Mouse (Mus musculus): Measurements from ENCODE around the gene Wdr46. TPM values are rescaled to one million over a fixed set of nuclear protein-coding genes. Genes with fewer than 3 reads are reported as not detected.
"Not testable (repeated sequence)": the region's sequence is repeated elsewhere in the genome, so short reads cannot be mapped to it uniquely, and the experiment has no call there.

The Wdr46 gene
- total and polyA plus RNA-seq, 2 experiments from 2014 or later, result 15.7 to 17.3 TPM

GRCm38 (mm10) chr17:33977861-33978557 lies 37.5 kb downstream of the Wdr46 start:
- no peak for ATAC-seq (ENCODE audit: low FRiP score)
- peak overlapping the region; percentile 6; the same call in 1 of the 2 replicates for H3K9ac ChIP-seq (replicated peaks; ENCODE audit: low read length, poor library complexity, severe bottlenecking)
- TF ChIP-seq CTCF (IDR thresholded peaks at IDR 0.05), result no peak
- peak overlapping the region; percentile 36 for H3K4me3 ChIP-seq (ENCODE audit: low read depth, low read length)
- no peaks in the 10 kb centered on the region for H3K36me3 ChIP-seq (ENCODE audit: insufficient read depth, low read length)
- H3K27ac ChIP-seq (ENCODE audit: low read depth, low read length), result no peak overlapping the region
- peaks cover 38% of the 10 kb centered on the region for H3K27me3 ChIP-seq (ENCODE audit: insufficient read depth, low read length)
- peak overlapping the region; percentile 45 for H3K4me2 ChIP-seq (ENCODE audit: low read depth, low read length, poor library complexity, severe bottlenecking)
- no peak for DNase-seq (ENCODE audit: low spot score)
- under 1% methylated on average over 57 of the region's 57 CpGs for WGBS
- H3K9me3 ChIP-seq (ENCODE audit: low read length), result no peaks in the 10 kb centered on the region
- no peaks in the 10 kb centered on the region for H3K4me1 ChIP-seq (ENCODE audit: insufficient read depth, low read length)

GRCm38 (mm10) chr17:33978631-33979031 lies 38.2 kb downstream of the Wdr46 start:
- Histone ChIP-seq H3K27me3 (ENCODE audit: insufficient read depth, low read length) (peaks cover 36% of the 10 kb centered on the region), H3K9ac (replicated peaks; ENCODE audit: low read length, poor library complexity, severe bottlenecking) (no peak overlapping the region), H3K9me3 (ENCODE audit: low read length) (no peaks in the 10 kb centered on the region), H3K36me3 (ENCODE audit: insufficient read depth, low read length) (no peaks in the 10 kb centered on the region), H3K27ac (ENCODE audit: low read depth, low read length) (no peak overlapping the region), H3K4me3 (ENCODE audit: low read depth, low read length) (peak overlapping the region; percentile 36), H3K4me1 (ENCODE audit: insufficient read depth, low read length) (no peaks in the 10 kb centered on the region), H3K4me2 (ENCODE audit: low read depth, low read length, poor library complexity, severe bottlenecking) (peak overlapping the region; percentile 45)
- WGBS, result 2% methylated on average over 17 of the region's 17 CpGs
- DNase-seq (ENCODE audit: low spot score) (peak; percentile 35), ATAC-seq (ENCODE audit: low FRiP score) (0 out of 2 replicates have a peak, but pooled peaks have one; percentile 7)
- no peak for TF ChIP-seq CTCF (IDR thresholded peaks at IDR 0.05)

GRCm38 (mm10) chr17:33979512-33980050 lies 39.1 kb downstream of the Wdr46 start:
- WGBS, result 77% methylated on average over 6 of the region's 6 CpGs
- no peak overlapping the region for H3K27ac ChIP-seq (ENCODE audit: low read depth, low read length)
- ATAC-seq (ENCODE audit: low FRiP score) (no peak), DNase-seq (ENCODE audit: low spot score) (no peak)
- TF ChIP-seq CTCF (IDR thresholded peaks at IDR 0.05), result no peak
- H3K9ac ChIP-seq (replicated peaks; ENCODE audit: low read length, poor library complexity, severe bottlenecking), result no peak overlapping the region
- peaks cover 30% of the 10 kb centered on the region for H3K27me3 ChIP-seq (ENCODE audit: insufficient read depth, low read length)
- no peaks in the 10 kb centered on the region for H3K9me3 ChIP-seq (ENCODE audit: low read length)
- H3K4me2 ChIP-seq (ENCODE audit: low read depth, low read length, poor library complexity, severe bottlenecking), result no peak overlapping the region
- no peak overlapping the region for H3K4me3 ChIP-seq (ENCODE audit: low read depth, low read length)
- no peaks in the 10 kb centered on the region for H3K4me1 ChIP-seq (ENCODE audit: insufficient read depth, low read length)
- no peaks in the 10 kb centered on the region for H3K36me3 ChIP-seq (ENCODE audit: insufficient read depth, low read length)

- H3K4me1 ChIP-seq (ENCODE audit: insufficient read depth, low read length), result no peaks in the 10 kb centered on the region
- H3K9me3 ChIP-seq (ENCODE audit: low read length), result no peaks in the 10 kb centered on the region
- ATAC-seq (ENCODE audit: low FRiP score), result peak; percentile 28; the same call in 1 of the 2 replicates
- no peak for TF ChIP-seq CTCF (IDR thresholded peaks at IDR 0.05)
- H3K27ac ChIP-seq (ENCODE audit: low read depth, low read length), result peak overlapping the region; percentile 65; the same call in 1 of the 2 replicates
- no peak overlapping the region for H3K4me3 ChIP-seq (ENCODE audit: low read depth, low read length)
- no peak for DNase-seq (ENCODE audit: low spot score)
- H3K36me3 ChIP-seq (ENCODE audit: insufficient read depth, low read length), result no peaks in the 10 kb centered on the region
- H3K4me2 ChIP-seq (ENCODE audit: low read depth, low read length, poor library complexity, severe bottlenecking), result peak overlapping the region; percentile 20; the same call in 1 of the 2 replicates
- peaks cover 30% of the 10 kb centered on the region for H3K27me3 ChIP-seq (ENCODE audit: insufficient read depth, low read length)
- 76% methylated on average over 19 of the region's 19 CpGs for WGBS
- no peak overlapping the region for H3K9ac ChIP-seq (replicated peaks; ENCODE audit: low read length, poor library complexity, severe bottlenecking)
These were observed 39.9 kb downstream of the Wdr46 start for GRCm38 (mm10) chr17:33980181-33981035.

GRCm38 (mm10) chr17:33981192-33981909 lies 40.9 kb downstream of the Wdr46 start:
- H3K36me3 ChIP-seq (ENCODE audit: insufficient read depth, low read length); H3K9me3 ChIP-seq (ENCODE audit: low read length); H3K4me1 ChIP-seq (ENCODE audit: insufficient read depth, low read length): not testable (repeated sequence)
- Histone ChIP-seq H3K4me3 (ENCODE audit: low read depth, low read length) (peak overlapping the region; percentile 46), H3K27me3 (ENCODE audit: insufficient read depth, low read length) (peaks cover 28% of the 10 kb centered on the region), H3K9ac (replicated peaks; ENCODE audit: low read length, poor library complexity, severe bottlenecking) (peak overlapping the region; percentile 55; the same call in 1 of the 2 replicates), H3K27ac (ENCODE audit: low read depth, low read length) (peak overlapping the region; percentile 81), H3K4me2 (ENCODE audit: low read depth, low read length, poor library complexity, severe bottlenecking) (peak overlapping the region; percentile 49)
- peak; percentile 94 for ATAC-seq (ENCODE audit: low FRiP score)
- TF ChIP-seq CTCF (IDR thresholded peaks at IDR 0.05), result peak; percentile 81
- DNase-seq (ENCODE audit: low spot score), result peak; percentile 98
- 1% methylated on average over 27 of the region's 27 CpGs for WGBS
